Mouse (Mus musculus) c-Kit-positive CD71-negative TER-119-negative erythroid progenitor cells, embryonic 14.5 days (primary cell): ENCODE results near the gene Slc2a9.

Experiments used
- DNase-seq: peaks from one replicate; pipeline ENCODE4 v3.0.0-alpha.2; 2013; ENCODE audit warnings: low read depth

Gene Slc2a9

GRCm38 (mm10) chr5:38372369-38372768 is 130.6 kb downstream of the Slc2a9 start:
- no peak for DNase-seq

GRCm38 (mm10) chr5:38371308-38371707 is 131.6 kb downstream of the Slc2a9 start:
- no peak for DNase-seq

GRCm38 (mm10) chr5:38366650-38367470 is 136.1 kb downstream of the Slc2a9 start:
- DNase-seq, result no peak

GRCm38 (mm10) chr5:38365521-38365920 is 137.4 kb downstream of the Slc2a9 start:
- DNase-seq, result no peak

- no peak for DNase-seq
Observed at GRCm38 (mm10) chr5:38364396-38364795, 138.5 kb downstream of the Slc2a9 start.

GRCm38 (mm10) chr5:38359716-38360115 is 143.2 kb downstream of the Slc2a9 start:
- DNase-seq, result no peak

GRCm38 (mm10) chr5:38356927-38357326 is 146.0 kb downstream of the Slc2a9 start:
- DNase-seq, result no peak

- no peak for DNase-seq
Observed at GRCm38 (mm10) chr5:38350351-38350929, 152.5 kb downstream of the Slc2a9 start.

GRCm38 (mm10) chr5:38346646-38347432 is 156.1 kb downstream of the Slc2a9 start:
- peak; percentile 33 for DNase-seq

- DNase-seq, result no peak
Observed at GRCm38 (mm10) chr5:38343101-38343500, 159.8 kb downstream of the Slc2a9 start.

- DNase-seq, result no peak
Observed at GRCm38 (mm10) chr5:38334582-38334981, 168.4 kb downstream of the Slc2a9 start.

- DNase-seq, result no peak
Observed at GRCm38 (mm10) chr5:38333381-38333780, 169.6 kb downstream of the Slc2a9 start.

- no peak for DNase-seq
Observed at GRCm38 (mm10) chr5:38318966-38319786, 183.8 kb downstream of the Slc2a9 start, which contains the start of gene Drd5. Drd5 (plus strand) TSS chr5:38319367.

GRCm38 (mm10) chr5:38309795-38310194 is 193.1 kb downstream of the Slc2a9 start:
- DNase-seq, result no peak

- DNase-seq, result peak; percentile 57
Observed at GRCm38 (mm10) chr5:38308873-38309272, 194.1 kb downstream of the Slc2a9 start.

GRCm38 (mm10) chr5:38307255-38308101 is 195.5 kb downstream of the Slc2a9 start:
- peak; percentile 87 for DNase-seq

GRCm38 (mm10) chr5:38305241-38305640 is 197.7 kb downstream of the Slc2a9 start:
- no peak for DNase-seq

- DNase-seq, result no peak
Observed at GRCm38 (mm10) chr5:38302651-38303050, 200.3 kb downstream of the Slc2a9 start.

GRCm38 (mm10) chr5:38301761-38302411 is 201.1 kb downstream of the Slc2a9 start:
- DNase-seq, result no peak
